16 mouse cellular contexts compared by ENCODE assay signal in genomic region chrX:128914319-128914718, GRCm38 (mm10).
"Had no signal": no experiment of that assay in that cellular context is flagged by ENCODE, and none has a peak within 500 bp of the region (broad histone marks: within the 10 kb centered on the region; RNA-seq: fewer than 3 reads in every experiment).

No protein-coding gene starts in this region.

- DNase-seq: retina, postnatal 1 day; right cerebral cortex, adult 18-20 months; right cerebral cortex, postnatal 14 days; right cerebral cortex, postnatal 25 days; right cerebral cortex, postnatal 4 days; spleen, adult 18-20 months; thymus, adult 18-20 months; thymus, adult 2 months; thymus, postnatal 14 days; thymus, postnatal 25 days; thymus, postnatal 36 days; thymus, postnatal 4 days had no signal

- H3K9ac ChIP-seq: neural tube, embryonic 13.5 days; neural tube, embryonic 15.5 days; stomach, embryonic 15.5 days had no signal

- H3K4me3 ChIP-seq: neural tube, embryonic 13.5 days; neural tube, embryonic 15.5 days; stomach, embryonic 15.5 days had no signal

- H3K36me3 ChIP-seq: neural tube, embryonic 13.5 days; neural tube, embryonic 15.5 days; stomach, embryonic 15.5 days had no signal

- H3K4me1 ChIP-seq: neural tube, embryonic 13.5 days; neural tube, embryonic 15.5 days; stomach, embryonic 15.5 days had no signal

- H3K27ac ChIP-seq: neural tube, embryonic 13.5 days; neural tube, embryonic 15.5 days; stomach, embryonic 15.5 days; stomach, postnatal 0 days had no signal

- H3K9me3 ChIP-seq: neural tube, embryonic 13.5 days; neural tube, embryonic 15.5 days; stomach, embryonic 15.5 days had no signal

- H3K27me3 ChIP-seq: neural tube, embryonic 13.5 days; neural tube, embryonic 15.5 days; stomach, embryonic 15.5 days had no signal
